Mouse (Mus musculus): ENCODE measurements around the gene 4930518I15Rik. TPM values are rescaled to one million over a fixed set of nuclear protein-coding genes. Genes with fewer than 3 reads are reported as not detected.

Gene 4930518I15Rik
- total and polyA plus RNA-seq, 3 experiments: 0.23 to 0.60 TPM; not detected in 1

- no peak for DNase-seq (ENCODE audit: low read depth, low spot score)
- H3K4me1 ChIP-seq (ENCODE audit: control insufficient read depth in 1 of 2, insufficient read depth in 2 of 2, low read length in 2 of 2): peaks cover 0 to 29% of the 10 kb centered on the region in 2 experiments; a peak in 3 of 4 replicates
Observed at GRCm38 (mm10) chr2:156888490-156888889, 30.7 kb upstream of the 4930518I15Rik start.

GRCm38 (mm10) chr2:156887017-156887416 is 29.3 kb upstream of the 4930518I15Rik start, which contains the start of gene Sla2:
TSS of gene Sla2 (minus strand) at chr2:156887192.
- no peaks in the 10 kb centered on the region for H3K27me3 ChIP-seq (ENCODE audit: control insufficient read depth in 1 of 2, insufficient read depth in 2 of 2, low read length in 2 of 2)
- H3K27ac ChIP-seq (ENCODE audit: control insufficient read depth, low read depth, low read length): no peak within 1 kb of the TSS
- no peak for DNase-seq (ENCODE audit: low read depth, low spot score)
- peaks cover 2 to 38% of the 10 kb centered on the region in 2 experiments; a peak in 3 of 4 replicates for H3K4me1 ChIP-seq (ENCODE audit: control insufficient read depth in 1 of 2, insufficient read depth in 2 of 2, low read length in 2 of 2)
- TF ChIP-seq KAT2A (conservative IDR thresholded peaks at IDR 0.05; ENCODE audit: low read depth, low read length) (no peak), RCOR1 (IDR thresholded peaks at IDR 0.05; ENCODE audit: low read depth, low read length) (no peak), MAFK (IDR thresholded peaks at IDR 0.05; ENCODE audit: borderline replicate concordance, low read depth, low read length) (no peak), MYB (IDR thresholded peaks at IDR 0.05; ENCODE audit: low read depth, low read length) (no peak), USF1 (IDR thresholded peaks at IDR 0.05; ENCODE audit: low read depth, low read length) (no peak), GABPA (IDR thresholded peaks at IDR 0.05; ENCODE audit: low read depth, low read length) (no peak), CHD1 (IDR thresholded peaks at IDR 0.05; ENCODE audit: low read depth, low read length) (no peak), SMC3 (IDR thresholded peaks at IDR 0.05; ENCODE audit: low read depth, low read length) (no peak), POLR2AphosphoS2 (IDR thresholded peaks at IDR 0.05; ENCODE audit: low read length) (no peak), ETS1 (IDR thresholded peaks at IDR 0.05; ENCODE audit: low read depth, low read length) (no peak), MAZ (IDR thresholded peaks at IDR 0.05; ENCODE audit: low read depth, low read length) (no peak), EP300 (IDR thresholded peaks at IDR 0.05; ENCODE audit: low read depth in 1 of 2, low read length in 2 of 2) (no peak), NRF1 (IDR thresholded peaks at IDR 0.05; ENCODE audit: insufficient read depth, low read depth, low read length, poor library complexity, severe bottlenecking) (no peak), BHLHE40 (IDR thresholded peaks at IDR 0.05; ENCODE audit: borderline replicate concordance, low read depth, low read length) (no peak), TAL1 (IDR thresholded peaks at IDR 0.05; ENCODE audit: low read length) (no peak), MYC (IDR thresholded peaks at IDR 0.05; ENCODE audit: low read depth, low read length) (no peak)
- H3K36me3 ChIP-seq (ENCODE audit: control insufficient read depth in 1 of 2, insufficient read depth in 2 of 2, low read length in 2 of 2): peaks cover 0 to 9% of the 10 kb centered on the region in 2 experiments; a peak in 2 of 4 replicates
- no peak within 1 kb of the TSS for H3K9ac ChIP-seq (ENCODE audit: control insufficient read depth, low read depth, low read length, poor library complexity, severe bottlenecking)
- no peak within 1 kb of the TSS for H3K4me3 ChIP-seq (ENCODE audit: control insufficient read depth in 1 of 2, insufficient read depth in 1 of 2, low read depth in 2 of 2, low read length in 2 of 2)
- H3K79me2 ChIP-seq (ENCODE audit: control insufficient read depth, insufficient read depth, low read length, poor library complexity): no peaks in the 10 kb centered on the region
- no peaks in the 10 kb centered on the region for H3K9me3 ChIP-seq (replicated peaks; ENCODE audit: insufficient read depth, low read length)

More at GRCm38 (mm10) chr2:156888490-156888889, 30.7 kb upstream of the 4930518I15Rik start:
- Histone ChIP-seq H3K27ac (ENCODE audit: control insufficient read depth, low read depth, low read length) (no peak overlapping the region), H3K9me3 (replicated peaks; ENCODE audit: insufficient read depth, low read length) (no peaks in the 10 kb centered on the region), H3K9ac (ENCODE audit: control insufficient read depth, low read depth, low read length, poor library complexity, severe bottlenecking) (no peak overlapping the region), H3K27me3 (ENCODE audit: control insufficient read depth in 1 of 2, insufficient read depth in 2 of 2, low read length in 2 of 2) (no peaks in the 10 kb centered on the region), H3K36me3 (ENCODE audit: control insufficient read depth in 1 of 2, insufficient read depth in 2 of 2, low read length in 2 of 2) (peaks cover 0 to 7% of the 10 kb centered on the region in 2 experiments; a peak in 2 of 4 replicates), H3K79me2 (ENCODE audit: control insufficient read depth, insufficient read depth, low read length, poor library complexity) (no peaks in the 10 kb centered on the region), H3K4me3 (ENCODE audit: control insufficient read depth in 1 of 2, insufficient read depth in 1 of 2, low read depth in 2 of 2, low read length in 2 of 2) (no peak overlapping the region)
- no peak for TF ChIP-seq POLR2AphosphoS2 (IDR thresholded peaks at IDR 0.05; ENCODE audit: low read length)
- TF ChIP-seq MYB (IDR thresholded peaks at IDR 0.05; ENCODE audit: low read depth, low read length): no peak
- TF ChIP-seq CHD1 (IDR thresholded peaks at IDR 0.05; ENCODE audit: low read depth, low read length): no peak
- no peak for TF ChIP-seq SMC3 (IDR thresholded peaks at IDR 0.05; ENCODE audit: low read depth, low read length)
- TF ChIP-seq MEF2A (IDR thresholded peaks at IDR 0.05; ENCODE audit: extremely low read depth, insufficient replicate concordance, low read depth, low read length, poor library complexity, severe bottlenecking): no peak
- no peak for TF ChIP-seq KAT2A (conservative IDR thresholded peaks at IDR 0.05; ENCODE audit: low read depth, low read length)
- TF ChIP-seq NELFE (IDR thresholded peaks at IDR 0.05; ENCODE audit: low read depth, low read length): no peak
- TF ChIP-seq ZC3H11A (IDR thresholded peaks at IDR 0.05; ENCODE audit: low read depth, low read length): no peak
- no peak for TF ChIP-seq ETS1 (IDR thresholded peaks at IDR 0.05; ENCODE audit: low read depth, low read length)
- TF ChIP-seq BHLHE40 (IDR thresholded peaks at IDR 0.05; ENCODE audit: borderline replicate concordance, low read depth, low read length): no peak
- TF ChIP-seq EP300 (IDR thresholded peaks at IDR 0.05; ENCODE audit: low read depth in 1 of 2, low read length in 2 of 2): no peak
- TF ChIP-seq SIN3A (IDR thresholded peaks at IDR 0.05; ENCODE audit: low read length): no peak

All from MEL (cell line).